Mouse (Mus musculus) hindbrain, embryonic 12.5 days (tissue): ENCODE measurements around the gene Efs. TPM values are rescaled to one million over a fixed set of nuclear protein-coding genes. Genes with fewer than 3 reads are reported as not detected.

Experiments used
- ATAC-seq: fragments of 200-750 bp; cut with Nextera tagmentation; 2 replicates; pipeline ENCODE4 v1.8.0; 2017; ENCODE audit warnings: moderate TSS enrichment; ENCODE audit not compliant: low FRiP score
- H3K27ac ChIP-seq: fragments of 300-500 bp; sonication (generic); 2 replicates; pipeline ENCODE4 v1.5.1; 2016; ENCODE audit warnings: mild to moderate bottlenecking
- H3K27me3 ChIP-seq: fragments of 300-500 bp; sonication (generic); 2 replicates; pipeline ENCODE4 v1.6.1; 2016; ENCODE audit warnings: mild to moderate bottlenecking
- H3K36me3 ChIP-seq: fragments of 300-500 bp; sonication (generic); 2 replicates; pipeline ENCODE4 v1.6.1; 2016; ENCODE audit warnings: mild to moderate bottlenecking
- H3K4me1 ChIP-seq: fragments of 300-500 bp; sonication (generic); 2 replicates; pipeline ENCODE4 v1.6.1; 2016
- H3K4me2 ChIP-seq: fragments of 300-500 bp; sonication (generic); replicated peaks from 2 replicates; pipeline ENCODE4 v1.6.1; 2016; ENCODE audit warnings: mild to moderate bottlenecking
- H3K4me3 ChIP-seq: fragments of 300-500 bp; sonication (generic); 2 replicates; pipeline ENCODE4 v1.5.1; 2016; ENCODE audit warnings: mild to moderate bottlenecking
- H3K9ac ChIP-seq: fragments of 300-500 bp; sonication (generic); 2 replicates; pipeline ENCODE4 v1.6.1; 2016; ENCODE audit warnings: mild to moderate bottlenecking, moderate library complexity
- H3K9me3 ChIP-seq: fragments of 300-500 bp; sonication (generic); replicated peaks from 2 replicates; pipeline ENCODE4 v1.6.1; 2016; ENCODE audit warnings: mild to moderate bottlenecking
- WGBS: fragments of 180-500 bp; shearing (Covaris S2); methylation state at CpG from one replicate; pipeline ENCODE4 v1.1.7; 2016; 5-methylcytosine and 5-hydroxymethylcytosine counted together
- polyA plus RNA-seq: library from polyadenylated mRNA; unstranded; fragments of >200 nt; fragmentation: Nextera tagmentation; extraction: Ambion mirVana; gene quantifications from 2 replicates; pipeline ENCODE4 v1.2.1, GENCODE M21; 2016

Gene Efs
- polyA plus RNA-seq, 1 experiment from 2014 or later = 28.4 TPM

- Histone ChIP-seq H3K27ac (no peak overlapping the region), H3K9me3 (no peaks in the 10 kb centered on the region), H3K4me2 (no peak overlapping the region), H3K9ac (no peak overlapping the region), H3K36me3 (no peaks in the 10 kb centered on the region), H3K4me3 (no peak overlapping the region), H3K27me3 (peaks cover 5% of the 10 kb centered on the region; the same call in 1 of the 2 replicates), H3K4me1 (no peaks in the 10 kb centered on the region)
- ATAC-seq = no peak
- WGBS = 73% methylated on average over 2 of the region's 2 CpGs
Measured at GRCm38 (mm10) chr14:54944939-54945338, 19.0 kb upstream of the Efs start.

- Histone ChIP-seq H3K4me2 (no peak overlapping the region), H3K36me3 (no peaks in the 10 kb centered on the region), H3K9ac (no peak overlapping the region), H3K4me3 (no peak overlapping the region), H3K27ac (no peak overlapping the region), H3K27me3 (peaks cover 1% of the 10 kb centered on the region; the same call in 1 of the 2 replicates), H3K4me1 (no peaks in the 10 kb centered on the region), H3K9me3 (no peaks in the 10 kb centered on the region)
- WGBS = 94% methylated on average over 7 of the region's 7 CpGs
- ATAC-seq = no peak
Measured at GRCm38 (mm10) chr14:54943971-54944370, 18.0 kb upstream of the Efs start.

GRCm38 (mm10) chr14:54942479-54942878 is 16.6 kb upstream of the Efs start:
- Histone ChIP-seq H3K9me3 (no peaks in the 10 kb centered on the region), H3K4me2 (no peak overlapping the region), H3K4me1 (no peaks in the 10 kb centered on the region), H3K36me3 (no peaks in the 10 kb centered on the region), H3K9ac (no peak overlapping the region), H3K4me3 (no peak overlapping the region), H3K27me3 (no peaks in the 10 kb centered on the region; the same call in 1 of the 2 replicates), H3K27ac (no peak overlapping the region)
- no peak for ATAC-seq
- 86% methylated on average over 8 of the region's 8 CpGs for WGBS

GRCm38 (mm10) chr14:54941024-54941978 is 15.4 kb upstream of the Efs start:
- Histone ChIP-seq H3K9ac (no peak overlapping the region), H3K27me3 (no peaks in the 10 kb centered on the region; the same call in 1 of the 2 replicates), H3K9me3 (no peaks in the 10 kb centered on the region), H3K36me3 (no peaks in the 10 kb centered on the region), H3K4me2 (no peak overlapping the region), H3K4me1 (peaks cover 5% of the 10 kb centered on the region), H3K4me3 (no peak overlapping the region), H3K27ac (no peak overlapping the region)
- ATAC-seq = no peak
- WGBS = 69% methylated on average over 13 of the region's 13 CpGs

- H3K4me1 ChIP-seq = peaks cover 11% of the 10 kb centered on the region
- H3K9me3 ChIP-seq = no peaks in the 10 kb centered on the region
- H3K27me3 ChIP-seq = no peaks in the 10 kb centered on the region; the same call in 1 of the 2 replicates
- H3K27ac ChIP-seq = no peak overlapping the region
- no peak overlapping the region for H3K4me3 ChIP-seq
- ATAC-seq = no peak
- no peak overlapping the region for H3K9ac ChIP-seq
- 81% methylated on average over 3 of the region's 3 CpGs for WGBS
- H3K36me3 ChIP-seq = no peaks in the 10 kb centered on the region
- no peak overlapping the region for H3K4me2 ChIP-seq
Measured at GRCm38 (mm10) chr14:54940176-54940530, 14.2 kb upstream of the Efs start.

GRCm38 (mm10) chr14:54939434-54940175 is 13.7 kb upstream of the Efs start:
- no peaks in the 10 kb centered on the region; the same call in 1 of the 2 replicates for H3K27me3 ChIP-seq
- no peak overlapping the region for H3K4me2 ChIP-seq
- peaks cover 11% of the 10 kb centered on the region for H3K4me1 ChIP-seq
- H3K9ac ChIP-seq = no peak overlapping the region
- no peaks in the 10 kb centered on the region for H3K9me3 ChIP-seq
- 53% methylated on average over 12 of the region's 12 CpGs for WGBS
- H3K36me3 ChIP-seq = no peaks in the 10 kb centered on the region
- no peak overlapping the region for H3K27ac ChIP-seq
- H3K4me3 ChIP-seq = no peak overlapping the region
- ATAC-seq = no peak

GRCm38 (mm10) chr14:54938431-54939219 is 12.7 kb upstream of the Efs start:
- Histone ChIP-seq H3K27me3 (no peaks in the 10 kb centered on the region; the same call in 1 of the 2 replicates), H3K36me3 (no peaks in the 10 kb centered on the region), H3K9me3 (no peaks in the 10 kb centered on the region), H3K27ac (no peak overlapping the region), H3K9ac (no peak overlapping the region), H3K4me1 (peaks cover 11% of the 10 kb centered on the region), H3K4me2 (no peak overlapping the region), H3K4me3 (no peak overlapping the region)
- 79% methylated on average over 15 of the region's 15 CpGs for WGBS
- ATAC-seq = no peak

- WGBS = 89% methylated on average over 16 of the region's 16 CpGs
- H3K27ac ChIP-seq = no peak overlapping the region
- peaks cover 18% of the 10 kb centered on the region for H3K4me1 ChIP-seq
- no peaks in the 10 kb centered on the region for H3K36me3 ChIP-seq
- H3K27me3 ChIP-seq = no peaks in the 10 kb centered on the region; the same call in 1 of the 2 replicates
- no peak overlapping the region for H3K4me3 ChIP-seq
- H3K9me3 ChIP-seq = no peaks in the 10 kb centered on the region
- no peak overlapping the region for H3K9ac ChIP-seq
- no peak overlapping the region for H3K4me2 ChIP-seq
- no peak for ATAC-seq
Measured at GRCm38 (mm10) chr14:54937361-54938182, 11.6 kb upstream of the Efs start.

GRCm38 (mm10) chr14:54936831-54937160 is 10.9 kb upstream of the Efs start:
- Histone ChIP-seq H3K36me3 (no peaks in the 10 kb centered on the region), H3K9me3 (no peaks in the 10 kb centered on the region), H3K9ac (0 out of 2 replicates have a peak overlapping the region, but pooled peaks have one; percentile 28), H3K4me3 (no peak overlapping the region), H3K27me3 (no peaks in the 10 kb centered on the region; the same call in 1 of the 2 replicates), H3K4me2 (peak overlapping the region; percentile 15; the same call in 1 of the 2 replicates), H3K27ac (peak overlapping the region; percentile 58), H3K4me1 (peaks cover 19% of the 10 kb centered on the region)
- 50% methylated on average over 6 of the region's 6 CpGs for WGBS
- no peak for ATAC-seq

- H3K27me3 ChIP-seq = no peaks in the 10 kb centered on the region; the same call in 1 of the 2 replicates
- no peaks in the 10 kb centered on the region for H3K36me3 ChIP-seq
- 0 out of 2 replicates have a peak, but pooled peaks have one; percentile 24 for ATAC-seq
- no peaks in the 10 kb centered on the region for H3K9me3 ChIP-seq
- H3K4me3 ChIP-seq = no peak within 1 kb of the TSS
- 25% methylated on average over 8 of the region's 8 CpGs for WGBS
- H3K9ac ChIP-seq = peak within 1 kb of the TSS; percentile 28; the same call in 1 of the 2 replicates
- H3K27ac ChIP-seq = peak within 1 kb of the TSS; percentile 58
- H3K4me1 ChIP-seq = peaks cover 19% of the 10 kb centered on the region
- H3K4me2 ChIP-seq = peak within 1 kb of the TSS; percentile 15; the same call in 1 of the 2 replicates
Measured at GRCm38 (mm10) chr14:54935904-54936830, 10.2 kb upstream of the Efs start, which contains the start of gene Cmtm5. Gene Cmtm5, plus strand, starts transcription at chr14:54936261.
